Mouse (Mus musculus): ENCODE measurements around the gene Fanca.
A peak's percentile ranks its signal among the peaks of the same experiment; 100 is the strongest.
"Not testable (repeated sequence)": the region's sequence is repeated elsewhere in the genome, so short reads cannot be mapped to it uniquely, and the experiment has no call there.

The Fanca gene

GRCm38 (mm10) chr8:123230326-123230725 is 88.0 kb downstream of the Fanca start:
- not testable (repeated sequence) for DNase-seq

DNA sequence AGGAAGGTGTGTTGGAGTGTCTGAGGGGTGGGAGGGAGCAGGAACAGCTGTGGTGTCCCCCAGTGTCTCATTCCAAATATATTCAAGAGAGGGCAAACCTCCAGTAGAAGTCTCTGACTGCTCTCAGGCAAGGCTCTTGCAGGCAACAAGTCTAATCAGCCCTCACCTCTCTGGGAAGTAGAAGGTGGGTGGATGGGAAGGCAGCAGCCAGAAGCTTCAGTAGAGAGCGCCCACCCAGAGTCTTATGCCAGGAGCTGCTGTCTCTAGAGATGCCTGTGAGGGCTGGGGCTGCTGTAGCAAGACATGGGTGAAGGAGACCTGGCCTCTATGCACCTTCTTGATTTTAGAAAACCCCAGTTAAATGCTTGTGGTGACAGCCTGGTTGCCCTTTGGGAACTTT is 90.0 kb downstream of the Fanca start:
- no peak for DNase-seq

- peak; percentile 89 for DNase-seq
Measured at GRCm38 (mm10) chr8:123224278-123225266, 93.8 kb downstream of the Fanca start, which contains the start of gene Cdk10. TSS of gene Cdk10 (plus strand) at chr8:123224842.

DNA sequence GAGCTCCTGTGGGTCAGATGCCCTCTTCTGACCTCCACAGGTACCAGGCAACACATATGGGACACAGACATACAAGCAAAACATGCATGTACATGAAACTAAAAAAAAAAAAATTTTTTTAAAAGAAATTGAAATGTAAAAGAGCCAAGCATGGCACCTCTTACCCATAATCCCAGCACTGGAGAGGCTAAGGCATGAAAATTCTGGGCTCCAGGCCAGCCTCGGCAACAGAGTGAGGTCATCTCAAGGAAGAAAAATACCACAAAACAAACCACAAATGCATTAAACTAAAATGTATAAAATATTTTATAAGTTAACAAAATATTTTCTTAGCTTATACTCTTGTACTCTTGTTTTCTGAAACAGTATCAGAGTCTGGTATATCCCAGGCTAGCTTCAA is 97.5 kb downstream of the Fanca start:
- no peak for DNase-seq
